Mouse (Mus musculus): Measurements from ENCODE around the gene Rtn2. TPM values are rescaled to one million over a fixed set of nuclear protein-coding genes. Genes with fewer than 3 reads are reported as not detected.

Gene Rtn2
- total RNA-seq, 2 experiments from 2014 or later, result 800 to 833 TPM

- DNase-seq, result no peak
- intact Hi-C loops (cut with DNase I; ENCODE audit: low total_unique reads), result no loop called here
Measured at GRCm38 (mm10) chr7:19297034-19297433, 14.6 kb downstream of the Rtn2 start.

- no peak for DNase-seq
- intact Hi-C loops (cut with DNase I; ENCODE audit: low total_unique reads), result no loop called here
Measured at GRCm38 (mm10) chr7:19297794-19298193, 15.4 kb downstream of the Rtn2 start.

GRCm38 (mm10) chr7:19299194-19299593 lies 16.8 kb downstream of the Rtn2 start:
- peak; percentile 53 for DNase-seq
- intact Hi-C loops (cut with DNase I; ENCODE audit: low total_unique reads), result no loop called here

- intact Hi-C loops (cut with DNase I; ENCODE audit: low total_unique reads), result loop anchor here (2.0 kb wide), 1 partner anchor 42 kb away; no protein-coding TSS in a partner anchor
- peak; percentile 76 for DNase-seq
Measured at GRCm38 (mm10) chr7:19300501-19301421, 18.3 kb downstream of the Rtn2 start.

GRCm38 (mm10) chr7:19301461-19302263 lies 19.2 kb downstream of the Rtn2 start:
- DNase-seq, result no peak

GRCm38 (mm10) chr7:19302264-19303045 lies 20.0 kb downstream of the Rtn2 start:
- DNase-seq, result no peak
- intact Hi-C loops (cut with DNase I; ENCODE audit: low total_unique reads), result no loop called here

More at GRCm38 (mm10) chr7:19301461-19302263, 19.2 kb downstream of the Rtn2 start:
- intact Hi-C loops (cut with DNase I; ENCODE audit: low total_unique reads), result loop anchor here (2.0 kb wide), 1 partner anchor 41 kb away; no protein-coding TSS in a partner anchor

- intact Hi-C loops (cut with DNase I; ENCODE audit: low total_unique reads), result no loop called here
- DNase-seq, result no peak
Measured at GRCm38 (mm10) chr7:19303046-19303305, 20.6 kb downstream of the Rtn2 start.

- DNase-seq, result peak; percentile 80
- intact Hi-C loops (cut with DNase I; ENCODE audit: low total_unique reads), result no loop called here
Measured at GRCm38 (mm10) chr7:19303770-19304169, 21.3 kb downstream of the Rtn2 start.

GRCm38 (mm10) chr7:19304501-19305412 lies 22.3 kb downstream of the Rtn2 start:
- intact Hi-C loops (cut with DNase I; ENCODE audit: low total_unique reads), result no loop called here
- DNase-seq, result no peak

GRCm38 (mm10) chr7:19305413-19305735 lies 22.9 kb downstream of the Rtn2 start:
- intact Hi-C loops (cut with DNase I; ENCODE audit: low total_unique reads), result no loop called here
- DNase-seq, result no peak

GRCm38 (mm10) chr7:19305796-19306765 lies 23.7 kb downstream of the Rtn2 start:
- intact Hi-C loops (cut with DNase I; ENCODE audit: low total_unique reads), result no loop called here
- no peak for DNase-seq

- intact Hi-C loops (cut with DNase I; ENCODE audit: low total_unique reads), result no loop called here
- DNase-seq, result no peak
Measured at GRCm38 (mm10) chr7:19306819-19307738, 24.7 kb downstream of the Rtn2 start.

GRCm38 (mm10) chr7:19307739-19308453 lies 25.5 kb downstream of the Rtn2 start:
- DNase-seq, result peak; percentile 81
- intact Hi-C loops (cut with DNase I; ENCODE audit: low total_unique reads), result no loop called here

GRCm38 (mm10) chr7:19308454-19309277 lies 26.2 kb downstream of the Rtn2 start:
- intact Hi-C loops (cut with DNase I; ENCODE audit: low total_unique reads), result no loop called here
- peak; percentile 97 for DNase-seq

- intact Hi-C loops (cut with DNase I; ENCODE audit: low total_unique reads), result no loop called here
- DNase-seq, result no peak
Measured at GRCm38 (mm10) chr7:19309278-19309883, 27.0 kb downstream of the Rtn2 start.

Measured in gastrocnemius, postnatal 14 days (tissue).